Mouse (Mus musculus) stomach, embryonic 15.5 days (tissue): ENCODE results near the gene Fkrp. TPM values are rescaled to one million over a fixed set of nuclear protein-coding genes. Genes with fewer than 3 reads are reported as not detected.

Experiments
- ATAC-seq: fragments of 200-750 bp; cut with Nextera tagmentation; 2 replicates; pipeline ENCODE4 v1.8.0; 2017; ENCODE audit warnings: low read depth, moderate number of reproducible peaks, moderate TSS enrichment; ENCODE audit not compliant: insufficient read depth, low FRiP score
- H3K27ac ChIP-seq: fragments of 300-500 bp; sonication (generic); 2 replicates; pipeline ENCODE4 v1.5.1; 2015; ENCODE audit warnings: mild to moderate bottlenecking, inconsistent platforms
- H3K27me3 ChIP-seq: fragments of 300-500 bp; sonication (generic); replicated peaks from 2 replicates; pipeline ENCODE4 v1.6.1; 2015; ENCODE audit warnings: inconsistent platforms
- H3K36me3 ChIP-seq: fragments of 300-500 bp; sonication (generic); 2 replicates; pipeline ENCODE4 v1.6.1; 2015; ENCODE audit warnings: inconsistent platforms
- H3K4me1 ChIP-seq: fragments of 300-500 bp; sonication (generic); 2 replicates; pipeline ENCODE4 v1.6.1; 2015; ENCODE audit warnings: inconsistent platforms
- H3K4me2 ChIP-seq: fragments of 300-500 bp; sonication (generic); 2 replicates; pipeline ENCODE4 v1.6.1; 2015; ENCODE audit warnings: mild to moderate bottlenecking, inconsistent platforms
- H3K4me3 ChIP-seq: fragments of 300-500 bp; sonication (generic); replicated peaks from 2 replicates; pipeline ENCODE4 v1.5.1; 2015; ENCODE audit warnings: inconsistent platforms
- H3K9ac ChIP-seq: fragments of 300-500 bp; sonication (generic); 2 replicates; pipeline ENCODE4 v1.6.1; 2015; ENCODE audit warnings: inconsistent platforms
- H3K9me3 ChIP-seq: fragments of 300-500 bp; sonication (generic); 2 replicates; pipeline ENCODE4 v1.6.1; 2016; ENCODE audit warnings: inconsistent platforms
- WGBS: fragments of 180-500 bp; shearing (Covaris S2); methylation state at CpG from one replicate; pipeline ENCODE4 v1.1.7; 2015; 5-methylcytosine and 5-hydroxymethylcytosine counted together
- polyA plus RNA-seq: library from polyadenylated mRNA; unstranded; fragments of >200 nt; fragmentation: Nextera tagmentation; extraction: Ambion mirVana; gene quantifications from 2 replicates; pipeline ENCODE4 v1.2.1, GENCODE M21; 2015

Fkrp gene
- polyA plus RNA-seq, 1 experiment from 2014 or later: 28.4 TPM

GRCm38 (mm10) chr7:16810920-16811648 is 5.4 kb downstream of the Fkrp start:
- Histone ChIP-seq H3K27ac (no peak overlapping the region), H3K27me3 (0 out of 2 replicates have a peak, but pooled peaks cover 15% of the 10 kb centered on the region), H3K36me3 (peaks cover 8% of the 10 kb centered on the region; the same call in 1 of the 2 replicates), H3K4me2 (peak overlapping the region; percentile 79), H3K4me3 (peak overlapping the region; percentile 38), H3K9me3 (no peaks in the 10 kb centered on the region), H3K9ac (no peak overlapping the region), H3K4me1 (peaks cover 33% of the 10 kb centered on the region)
- 19% methylated on average over 90 of the region's 90 CpGs for WGBS
- no peak for ATAC-seq

GRCm38 (mm10) chr7:16810399-16810919 is 6.1 kb downstream of the Fkrp start:
- Histone ChIP-seq H3K4me3 (peak overlapping the region; percentile 38), H3K27me3 (0 out of 2 replicates have a peak, but pooled peaks cover 15% of the 10 kb centered on the region), H3K4me2 (peak overlapping the region; percentile 79), H3K36me3 (peaks cover 8% of the 10 kb centered on the region; the same call in 1 of the 2 replicates), H3K9ac (no peak overlapping the region), H3K27ac (no peak overlapping the region), H3K4me1 (peaks cover 27% of the 10 kb centered on the region), H3K9me3 (no peaks in the 10 kb centered on the region)
- WGBS: 63% methylated on average over 28 of the region's 28 CpGs
- ATAC-seq: no peak

- Histone ChIP-seq H3K4me2 (no peak overlapping the region), H3K27me3 (0 out of 2 replicates have a peak, but pooled peaks cover 15% of the 10 kb centered on the region), H3K9me3 (no peaks in the 10 kb centered on the region), H3K9ac (no peak overlapping the region), H3K36me3 (peaks cover 8% of the 10 kb centered on the region; the same call in 1 of the 2 replicates), H3K4me3 (no peak overlapping the region), H3K4me1 (peaks cover 21% of the 10 kb centered on the region), H3K27ac (no peak overlapping the region)
- ATAC-seq: no peak
- 34% methylated on average over 10 of the region's 10 CpGs for WGBS
These were observed 6.8 kb downstream of the Fkrp start for GRCm38 (mm10) chr7:16809739-16810138.

- H3K27ac ChIP-seq: no peak overlapping the region
- ATAC-seq: no peak
- no peak overlapping the region for H3K4me3 ChIP-seq
- no peaks in the 10 kb centered on the region for H3K9me3 ChIP-seq
- H3K4me2 ChIP-seq: no peak overlapping the region
- 52% methylated on average over 9 of the region's 9 CpGs for WGBS
- peaks cover 8% of the 10 kb centered on the region; the same call in 1 of the 2 replicates for H3K36me3 ChIP-seq
- H3K4me1 ChIP-seq: peaks cover 21% of the 10 kb centered on the region
- 0 out of 2 replicates have a peak, but pooled peaks cover 15% of the 10 kb centered on the region for H3K27me3 ChIP-seq
- H3K9ac ChIP-seq: no peak overlapping the region
These were observed 7.9 kb downstream of the Fkrp start for GRCm38 (mm10) chr7:16808647-16809046.

GRCm38 (mm10) chr7:16807936-16808335 is 8.6 kb downstream of the Fkrp start:
- Histone ChIP-seq H3K27ac (no peak overlapping the region), H3K4me1 (peaks cover 21% of the 10 kb centered on the region), H3K9ac (no peak overlapping the region), H3K36me3 (peaks cover 8% of the 10 kb centered on the region; the same call in 1 of the 2 replicates), H3K27me3 (0 out of 2 replicates have a peak, but pooled peaks cover 15% of the 10 kb centered on the region), H3K4me2 (no peak overlapping the region), H3K9me3 (no peaks in the 10 kb centered on the region), H3K4me3 (no peak overlapping the region)
- WGBS: 91% methylated on average over 9 of the region's 9 CpGs
- no peak for ATAC-seq

GRCm38 (mm10) chr7:16804409-16805028 is 12.0 kb downstream of the Fkrp start:
- Histone ChIP-seq H3K4me2 (no peak overlapping the region), H3K9me3 (no peaks in the 10 kb centered on the region), H3K27me3 (no peaks in the 10 kb centered on the region), H3K27ac (no peak overlapping the region), H3K4me3 (no peak overlapping the region), H3K9ac (no peak overlapping the region), H3K36me3 (peaks cover 8% of the 10 kb centered on the region; the same call in 1 of the 2 replicates), H3K4me1 (0 out of 2 replicates have a peak, but pooled peaks cover 4% of the 10 kb centered on the region)
- WGBS: 35% methylated on average over 8 of the region's 8 CpGs
- 0 out of 2 replicates have a peak, but pooled peaks have one; percentile 27 for ATAC-seq

GRCm38 (mm10) chr7:16794886-16795285 is 21.6 kb downstream of the Fkrp start:
- Histone ChIP-seq H3K4me2 (no peak overlapping the region), H3K27me3 (no peaks in the 10 kb centered on the region), H3K36me3 (peaks cover 22% of the 10 kb centered on the region; the same call in 1 of the 2 replicates), H3K27ac (no peak overlapping the region), H3K4me3 (no peak overlapping the region), H3K9ac (no peak overlapping the region), H3K9me3 (no peaks in the 10 kb centered on the region), H3K4me1 (peaks cover 10% of the 10 kb centered on the region)
- ATAC-seq: no peak
- 92% methylated on average over 5 of the region's 5 CpGs for WGBS

- H3K27ac ChIP-seq: peak overlapping the region; percentile 71; the same call in 1 of the 2 replicates
- no peak overlapping the region for H3K9ac ChIP-seq
- H3K9me3 ChIP-seq: no peaks in the 10 kb centered on the region
- peaks cover 19% of the 10 kb centered on the region; the same call in 1 of the 2 replicates for H3K36me3 ChIP-seq
- no peak overlapping the region for H3K4me2 ChIP-seq
- ATAC-seq: no peak
- H3K4me1 ChIP-seq: peaks cover 10% of the 10 kb centered on the region
- no peaks in the 10 kb centered on the region for H3K27me3 ChIP-seq
- H3K4me3 ChIP-seq: no peak overlapping the region
- 78% methylated on average over 19 of the region's 19 CpGs for WGBS
These were observed 23.4 kb downstream of the Fkrp start for GRCm38 (mm10) chr7:16793010-16793725.

- ATAC-seq: peak; percentile 75
- Histone ChIP-seq H3K4me3 (no peak overlapping the region), H3K27ac (peak overlapping the region; percentile 71), H3K9me3 (no peaks in the 10 kb centered on the region), H3K27me3 (no peaks in the 10 kb centered on the region), H3K4me1 (peaks cover 10% of the 10 kb centered on the region), H3K36me3 (peaks cover 18% of the 10 kb centered on the region; the same call in 1 of the 2 replicates), H3K4me2 (no peak overlapping the region), H3K9ac (no peak overlapping the region)
- 23% methylated on average over 5 of the region's 5 CpGs for WGBS
These were observed 24.2 kb downstream of the Fkrp start for GRCm38 (mm10) chr7:16792316-16792715.

GRCm38 (mm10) chr7:16785541-16786083 is 30.9 kb downstream of the Fkrp start:
- 84% methylated on average over 8 of the region's 8 CpGs for WGBS
- Histone ChIP-seq H3K27ac (no peak overlapping the region), H3K9ac (no peak overlapping the region), H3K4me3 (no peak overlapping the region), H3K9me3 (no peaks in the 10 kb centered on the region), H3K4me1 (peaks cover 24% of the 10 kb centered on the region), H3K36me3 (peaks cover 15% of the 10 kb centered on the region), H3K27me3 (no peaks in the 10 kb centered on the region), H3K4me2 (no peak overlapping the region)
- no peak for ATAC-seq

- 78% methylated on average over 10 of the region's 10 CpGs for WGBS
- no peak overlapping the region for H3K27ac ChIP-seq
These were observed 32.0 kb downstream of the Fkrp start for GRCm38 (mm10) chr7:16784498-16784976.

More at GRCm38 (mm10) chr7:16784498-16784976, 32.0 kb downstream of the Fkrp start:
- H3K4me1 ChIP-seq: peaks cover 25% of the 10 kb centered on the region
- peak overlapping the region; percentile 92 for H3K4me2 ChIP-seq
- no peaks in the 10 kb centered on the region for H3K27me3 ChIP-seq
- H3K9ac ChIP-seq: no peak overlapping the region
- peaks cover 12% of the 10 kb centered on the region for H3K36me3 ChIP-seq
- peak overlapping the region; percentile 59; the same call in 1 of the 2 replicates for H3K4me3 ChIP-seq
- no peaks in the 10 kb centered on the region for H3K9me3 ChIP-seq
- ATAC-seq: no peak
